Mouse (Mus musculus): ENCODE data around the gene Dll4. TPM values are rescaled to one million over a fixed set of nuclear protein-coding genes. Genes with fewer than 3 reads are reported as not detected.

Gene Dll4
- 5.3 and 5.9 TPM in 2 replicates for polyA plus RNA-seq (2014; fragmentation: Nextera tagmentation; extraction: Ambion mirVana)

DNA sequence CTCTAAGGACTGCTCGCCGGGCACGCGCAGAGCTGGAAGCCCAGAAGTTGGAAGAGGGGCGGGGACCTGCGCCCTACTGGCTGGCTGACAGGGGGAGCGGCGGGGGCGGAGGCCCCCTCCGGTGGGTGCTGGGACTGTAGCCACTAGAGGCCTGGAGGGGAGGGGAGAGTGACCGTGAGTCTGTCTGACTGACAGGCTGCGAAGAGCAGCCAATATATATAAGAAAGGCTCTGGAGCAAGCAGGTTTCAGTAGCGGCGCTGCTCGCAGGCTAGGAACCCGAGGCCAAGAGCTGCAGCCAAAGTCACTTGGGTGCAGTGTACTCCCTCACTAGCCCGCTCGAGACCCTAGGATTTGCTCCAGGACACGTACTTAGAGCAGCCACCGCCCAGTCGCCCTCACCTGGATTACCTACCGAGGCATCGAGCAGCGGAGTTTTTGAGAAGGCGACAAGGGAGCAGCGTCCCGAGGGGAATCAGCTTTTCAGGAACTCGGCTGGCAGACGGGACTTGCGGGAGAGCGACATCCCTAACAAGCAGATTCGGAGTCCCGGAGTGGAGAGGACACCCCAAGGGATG, at the start of gene Dll4:
TSS of gene Dll4 (plus strand) at position 217 of the 576 bp plus-strand sequence.
- peak within 1 kb of the TSS; percentile 40; the same call in 1 of the 2 replicates for H3K9ac ChIP-seq (ENCODE audit: low read depth, low read length)
- peaks cover 89% of the 10 kb centered on the region for H3K27me3 ChIP-seq (replicated peaks; ENCODE audit: control insufficient read depth, insufficient read depth, low read length)
- no peaks in the 10 kb centered on the region for H3K36me3 ChIP-seq (ENCODE audit: control insufficient read depth, insufficient read depth, low read length)
- peaks cover 61% of the 10 kb centered on the region for H3K4me1 ChIP-seq (replicated peaks; ENCODE audit: control insufficient read depth, insufficient read depth, low read length)
- 2% methylated on average over 33 of the region's 33 CpGs for WGBS
- DNase-seq (ENCODE audit: low spot score) (peak; percentile 67), ATAC-seq (replicated peaks; ENCODE audit: low FRiP score) (peak; percentile 43)
- H3K9me3 ChIP-seq (ENCODE audit: control insufficient read depth, low read length) = no peaks in the 10 kb centered on the region
- peak within 1 kb of the TSS; percentile 59 for H3K4me3 ChIP-seq (ENCODE audit: low read depth, low read length)
- no peak within 1 kb of the TSS for H3K27ac ChIP-seq (ENCODE audit: low read depth, low read length)
- H3K4me2 ChIP-seq = peak within 1 kb of the TSS; percentile 88

DNA sequence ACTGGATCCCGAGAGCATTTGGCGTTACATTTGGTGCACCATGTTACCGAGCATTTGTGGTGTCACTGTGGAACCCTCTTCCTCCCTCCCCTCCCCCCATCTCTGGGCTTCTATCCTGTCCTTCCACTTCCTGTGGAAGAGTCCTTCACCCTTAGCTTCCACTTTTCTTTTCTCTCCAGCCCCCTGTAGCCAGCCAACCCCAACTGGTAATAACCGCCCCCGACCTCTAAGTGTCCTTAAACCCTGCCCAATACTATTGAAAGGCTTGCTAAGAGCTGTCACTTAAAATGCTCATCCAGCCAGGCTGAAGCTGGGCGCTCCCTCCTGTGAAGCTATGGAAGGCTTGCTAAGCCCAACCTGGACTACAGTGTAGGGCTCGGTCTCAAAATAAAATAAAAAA, 48.7 kb upstream of the Dll4 start:
- H3K27ac ChIP-seq (ENCODE audit: low read depth, low read length) = no peak overlapping the region
- DNase-seq (ENCODE audit: low spot score) (no peak), ATAC-seq (replicated peaks; ENCODE audit: low FRiP score) (no peak)
- H3K4me1 ChIP-seq (replicated peaks; ENCODE audit: control insufficient read depth, insufficient read depth, low read length) = no peaks in the 10 kb centered on the region
- H3K4me2 ChIP-seq = no peak overlapping the region
- no peak overlapping the region for H3K9ac ChIP-seq (ENCODE audit: low read depth, low read length)
- no peak overlapping the region for H3K4me3 ChIP-seq (ENCODE audit: low read depth, low read length)
- no peaks in the 10 kb centered on the region for H3K27me3 ChIP-seq (replicated peaks; ENCODE audit: control insufficient read depth, insufficient read depth, low read length)
- no peaks in the 10 kb centered on the region for H3K36me3 ChIP-seq (ENCODE audit: control insufficient read depth, insufficient read depth, low read length)
- no peaks in the 10 kb centered on the region for H3K9me3 ChIP-seq (ENCODE audit: control insufficient read depth, low read length)
- WGBS = 63% methylated on average over 7 of the region's 7 CpGs

DNA sequence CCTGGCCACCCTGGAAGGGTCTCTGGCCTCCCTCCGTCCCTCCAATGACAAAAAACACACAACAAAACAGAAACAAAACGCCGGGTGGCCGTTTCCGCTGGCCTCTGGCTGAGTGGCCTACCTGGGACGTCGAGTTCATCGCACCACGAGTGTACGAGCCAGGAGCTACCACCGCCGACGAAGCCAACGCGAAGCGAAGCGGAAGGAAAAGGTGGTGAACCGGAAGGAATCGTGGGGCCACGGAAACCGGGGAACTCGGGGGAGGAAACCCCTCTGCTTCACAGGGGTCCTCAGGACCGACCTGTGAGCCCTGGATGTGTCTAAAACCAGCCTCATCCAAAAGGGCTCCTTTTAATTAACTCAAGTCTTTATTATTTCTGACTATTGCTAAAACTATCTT, 47.8 kb upstream of the Dll4 start:
- WGBS = 87% methylated on average over 23 of the region's 23 CpGs
- ATAC-seq (replicated peaks; ENCODE audit: low FRiP score) = no peak

DNA sequence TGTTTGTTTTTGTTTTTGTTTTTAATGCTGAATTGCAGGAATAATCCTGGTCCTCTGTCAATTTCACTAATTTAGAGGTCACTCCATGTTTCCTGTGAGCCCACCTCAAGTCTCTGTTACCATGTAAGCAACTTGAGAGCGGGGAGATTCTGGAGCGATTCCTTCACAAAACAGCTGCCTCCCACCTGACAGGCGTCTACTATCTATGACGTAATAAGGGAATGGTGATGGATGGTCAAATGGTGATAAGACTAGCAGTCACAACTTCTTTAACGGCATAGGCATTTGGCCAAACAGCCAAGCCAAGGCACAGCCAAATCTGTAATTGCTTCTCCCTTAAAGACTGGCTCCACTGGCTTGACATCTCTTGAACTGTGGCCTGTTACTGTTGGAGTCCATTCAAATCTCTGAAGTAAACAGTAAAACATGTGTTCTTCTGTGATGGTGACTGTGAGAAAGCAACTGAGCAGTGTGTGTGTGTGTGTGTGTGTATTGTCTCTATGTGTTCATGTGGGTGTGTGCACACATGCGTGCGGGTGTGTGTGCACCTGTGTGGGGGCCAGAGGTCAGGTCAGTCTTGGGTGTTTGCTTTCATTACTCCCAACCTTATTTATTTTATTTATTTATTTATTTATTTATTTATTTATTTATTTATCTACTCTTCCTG, 43.6 kb upstream of the Dll4 start:
- Histone ChIP-seq H3K4me3 (ENCODE audit: low read depth, low read length) (no peak overlapping the region), H3K4me2 (no peak overlapping the region), H3K4me1 (replicated peaks; ENCODE audit: control insufficient read depth, insufficient read depth, low read length) (no peaks in the 10 kb centered on the region), H3K27ac (ENCODE audit: low read depth, low read length) (no peak overlapping the region), H3K36me3 (ENCODE audit: control insufficient read depth, insufficient read depth, low read length) (no peaks in the 10 kb centered on the region), H3K27me3 (replicated peaks; ENCODE audit: control insufficient read depth, insufficient read depth, low read length) (no peaks in the 10 kb centered on the region), H3K9ac (ENCODE audit: low read depth, low read length) (no peak overlapping the region), H3K9me3 (ENCODE audit: control insufficient read depth, low read length) (no peaks in the 10 kb centered on the region)
- DNase-seq (ENCODE audit: low spot score) = no peak
- ATAC-seq (replicated peaks; ENCODE audit: low FRiP score) = no peak
- WGBS = 70% methylated on average over 7 of the region's 7 CpGs

More for the DNA sequence above, 47.8 kb upstream of the Dll4 start:
- Histone ChIP-seq H3K9me3 (ENCODE audit: control insufficient read depth, low read length) (no peaks in the 10 kb centered on the region), H3K4me3 (ENCODE audit: low read depth, low read length) (no peak overlapping the region), H3K4me1 (replicated peaks; ENCODE audit: control insufficient read depth, insufficient read depth, low read length) (no peaks in the 10 kb centered on the region), H3K9ac (ENCODE audit: low read depth, low read length) (no peak overlapping the region), H3K27ac (ENCODE audit: low read depth, low read length) (no peak overlapping the region), H3K27me3 (replicated peaks; ENCODE audit: control insufficient read depth, insufficient read depth, low read length) (no peaks in the 10 kb centered on the region), H3K4me2 (no peak overlapping the region), H3K36me3 (ENCODE audit: control insufficient read depth, insufficient read depth, low read length) (no peaks in the 10 kb centered on the region)
- DNase-seq (ENCODE audit: low spot score) = no peak

DNA sequence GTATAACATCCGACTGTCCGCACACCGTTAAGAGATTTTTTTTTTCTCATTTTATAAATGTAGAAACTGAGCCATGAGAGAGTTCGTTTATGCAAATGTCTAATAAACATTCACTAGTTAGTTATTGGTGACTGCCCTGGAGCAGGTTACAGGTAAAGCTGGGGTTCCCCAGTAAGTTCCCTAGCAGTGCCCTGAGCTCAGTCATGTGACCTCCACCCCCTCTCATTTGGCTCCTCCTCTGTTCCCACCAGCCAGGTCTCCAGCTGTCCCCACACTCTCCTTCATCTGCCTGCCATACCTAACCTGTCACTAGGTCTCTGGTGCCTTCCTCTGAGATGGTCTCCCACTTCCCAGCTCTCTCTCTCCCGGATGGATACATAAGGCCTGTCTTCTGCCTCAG, 38.2 kb upstream of the Dll4 start:
- Histone ChIP-seq H3K27me3 (replicated peaks; ENCODE audit: control insufficient read depth, insufficient read depth, low read length) (no peaks in the 10 kb centered on the region), H3K27ac (ENCODE audit: low read depth, low read length) (no peak overlapping the region), H3K36me3 (ENCODE audit: control insufficient read depth, insufficient read depth, low read length) (no peaks in the 10 kb centered on the region; the same call in 1 of the 2 replicates), H3K9me3 (ENCODE audit: control insufficient read depth, low read length) (no peaks in the 10 kb centered on the region), H3K4me2 (no peak overlapping the region), H3K4me1 (replicated peaks; ENCODE audit: control insufficient read depth, insufficient read depth, low read length) (no peaks in the 10 kb centered on the region; the same call in 1 of the 2 replicates), H3K4me3 (ENCODE audit: low read depth, low read length) (no peak overlapping the region), H3K9ac (ENCODE audit: low read depth, low read length) (no peak overlapping the region)
- ATAC-seq (replicated peaks; ENCODE audit: low FRiP score) = no peak
- 94% methylated on average over 5 of the region's 5 CpGs for WGBS
- no peak for DNase-seq (ENCODE audit: low spot score)

DNA sequence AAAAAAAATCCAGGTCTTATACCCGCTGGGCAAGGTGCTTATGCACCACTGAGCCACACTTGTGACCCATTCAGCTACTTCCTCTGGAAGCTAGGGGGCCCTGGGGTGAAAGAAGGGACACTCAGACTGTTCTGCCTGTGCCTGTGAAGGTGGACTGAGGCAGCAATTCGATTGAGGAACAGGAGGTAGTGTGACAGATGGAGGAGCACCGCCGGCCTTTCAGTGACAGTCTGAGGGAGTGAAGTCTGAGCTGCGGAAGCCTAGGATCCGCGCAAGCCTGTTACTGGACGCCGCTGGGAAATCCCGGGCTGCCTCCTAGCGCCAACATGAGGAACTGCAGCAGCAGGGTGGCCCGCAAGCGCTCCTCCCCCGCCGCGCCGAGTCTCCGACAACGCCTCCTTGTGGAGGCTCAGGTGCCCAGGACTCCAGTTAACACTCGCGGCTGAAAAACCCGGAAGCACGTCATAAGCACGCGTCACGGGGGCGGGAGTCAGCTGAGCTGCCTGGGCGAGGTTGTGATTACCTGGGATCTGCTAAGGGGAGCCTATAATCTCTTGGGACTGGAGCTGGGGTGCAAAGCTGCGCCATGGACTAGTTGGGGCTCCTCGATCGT, 37.2 kb upstream of the Dll4 start, which contains the start of gene Vps18:
TSS of gene Vps18 (plus strand) at position 471 of the 613 bp plus-strand sequence.
- Histone ChIP-seq H3K9ac (ENCODE audit: low read depth, low read length) (peak within 1 kb of the TSS; percentile 80), H3K27me3 (replicated peaks; ENCODE audit: control insufficient read depth, insufficient read depth, low read length) (no peaks in the 10 kb centered on the region), H3K9me3 (ENCODE audit: control insufficient read depth, low read length) (no peaks in the 10 kb centered on the region), H3K27ac (ENCODE audit: low read depth, low read length) (peak within 1 kb of the TSS; percentile 52), H3K36me3 (ENCODE audit: control insufficient read depth, insufficient read depth, low read length) (peaks cover 5% of the 10 kb centered on the region), H3K4me3 (ENCODE audit: low read depth, low read length) (peak within 1 kb of the TSS; percentile 79), H3K4me2 (peak within 1 kb of the TSS; percentile 88), H3K4me1 (replicated peaks; ENCODE audit: control insufficient read depth, insufficient read depth, low read length) (no peaks in the 10 kb centered on the region; the same call in 1 of the 2 replicates)
- peak; percentile 96 for ATAC-seq (replicated peaks; ENCODE audit: low FRiP score)
- under 1% methylated on average over 31 of the region's 31 CpGs for WGBS
- peak; percentile 99 for DNase-seq (ENCODE audit: low spot score)

DNA sequence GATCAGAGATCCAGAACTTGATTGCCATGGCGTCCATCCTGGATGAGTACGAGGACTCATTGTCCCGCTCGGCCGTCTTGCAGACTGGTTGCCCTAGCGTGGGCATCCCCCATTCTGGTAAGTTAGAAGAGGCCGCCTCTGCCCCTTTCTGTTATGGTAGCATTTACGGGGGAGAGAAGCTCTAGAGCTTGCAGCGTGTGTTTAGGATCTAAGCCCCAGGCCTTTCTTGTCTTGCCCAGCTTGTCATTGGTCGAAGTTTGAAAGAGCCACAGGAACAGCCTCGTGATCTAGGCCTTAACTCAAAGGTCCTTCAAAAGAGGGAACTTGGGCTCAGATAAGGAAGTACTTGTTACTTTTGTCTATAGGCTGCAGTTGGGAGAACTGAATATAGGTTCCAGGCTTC, 36.6 kb upstream of the Dll4 start:
- no peaks in the 10 kb centered on the region; the same call in 1 of the 2 replicates for H3K4me1 ChIP-seq (replicated peaks; ENCODE audit: control insufficient read depth, insufficient read depth, low read length)
- WGBS = under 1% methylated on average over 11 of the region's 11 CpGs
- no peak overlapping the region for H3K27ac ChIP-seq (ENCODE audit: low read depth, low read length)
- H3K27me3 ChIP-seq (replicated peaks; ENCODE audit: control insufficient read depth, insufficient read depth, low read length) = no peaks in the 10 kb centered on the region
- H3K9me3 ChIP-seq (ENCODE audit: control insufficient read depth, low read length) = no peaks in the 10 kb centered on the region
- peak overlapping the region; percentile 79 for H3K4me3 ChIP-seq (ENCODE audit: low read depth, low read length)
- no peak for DNase-seq (ENCODE audit: low spot score)
- peak; percentile 25; the same call in 1 of the 2 replicates for ATAC-seq (replicated peaks; ENCODE audit: low FRiP score)
- peak overlapping the region; percentile 80 for H3K9ac ChIP-seq (ENCODE audit: low read depth, low read length)
- H3K4me2 ChIP-seq = peak overlapping the region; percentile 88
- peaks cover 11% of the 10 kb centered on the region for H3K36me3 ChIP-seq (ENCODE audit: control insufficient read depth, insufficient read depth, low read length)

DNA sequence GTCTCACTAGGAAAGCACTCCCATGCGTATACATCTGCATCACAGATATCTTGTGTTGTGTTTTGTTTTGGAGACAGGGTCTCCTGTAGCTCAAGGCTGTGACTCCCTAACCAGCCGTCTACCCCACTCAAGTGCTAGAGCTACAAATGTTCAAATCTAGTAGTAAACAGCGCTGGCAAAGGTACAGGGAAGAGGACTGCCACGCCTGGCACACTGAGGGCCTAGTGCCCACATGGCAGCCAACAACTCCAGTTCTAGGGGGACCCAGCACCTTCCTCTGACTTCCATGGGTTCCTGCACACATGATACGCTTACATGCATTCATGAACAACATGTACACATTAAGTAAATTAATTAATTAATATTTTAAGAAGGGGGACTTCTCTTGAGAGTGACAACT, 33.3 kb upstream of the Dll4 start:
- no peak for ATAC-seq (replicated peaks; ENCODE audit: low FRiP score)
- 86% methylated on average over 5 of the region's 5 CpGs for WGBS
- no peaks in the 10 kb centered on the region for H3K27me3 ChIP-seq (replicated peaks; ENCODE audit: control insufficient read depth, insufficient read depth, low read length)
- H3K9me3 ChIP-seq (ENCODE audit: control insufficient read depth, low read length) = no peaks in the 10 kb centered on the region
- H3K4me2 ChIP-seq = no peak overlapping the region
- peaks cover 26% of the 10 kb centered on the region for H3K36me3 ChIP-seq (ENCODE audit: control insufficient read depth, insufficient read depth, low read length)
- DNase-seq (ENCODE audit: low spot score) = no peak
- no peak overlapping the region for H3K27ac ChIP-seq (ENCODE audit: low read depth, low read length)
- no peaks in the 10 kb centered on the region; the same call in 1 of the 2 replicates for H3K4me1 ChIP-seq (replicated peaks; ENCODE audit: control insufficient read depth, insufficient read depth, low read length)
- H3K9ac ChIP-seq (ENCODE audit: low read depth, low read length) = no peak overlapping the region
- no peak overlapping the region for H3K4me3 ChIP-seq (ENCODE audit: low read depth, low read length)

Data from liver, embryonic 11.5 days (tissue).